Mouse (Mus musculus) adrenal gland, adult 18-20 months (tissue): ENCODE measurements at regions not wholly inside any gene's neighbourhood (a gene's known extent, or its start where the extent isn't known, plus 50 kb on each side); places are given as distances from the start of the nearest gene placed in this dataset.

Experiments
- DNase-seq, 2 experiments: peaks; one replicate each; pipeline ENCODE4 v3.0.0; 2021 to 2022; ENCODE audit warnings: low spot score in 2 of 2

- DNase-seq = no peak
These were observed 1700.9 kb upstream of the Sel1l start for GRCm38 (mm10) chr12:93549900-93550299.

GRCm38 (mm10) chr12:93523465-93523864 lies 1674.5 kb upstream of the Sel1l start:
- DNase-seq = no peak

DNA sequence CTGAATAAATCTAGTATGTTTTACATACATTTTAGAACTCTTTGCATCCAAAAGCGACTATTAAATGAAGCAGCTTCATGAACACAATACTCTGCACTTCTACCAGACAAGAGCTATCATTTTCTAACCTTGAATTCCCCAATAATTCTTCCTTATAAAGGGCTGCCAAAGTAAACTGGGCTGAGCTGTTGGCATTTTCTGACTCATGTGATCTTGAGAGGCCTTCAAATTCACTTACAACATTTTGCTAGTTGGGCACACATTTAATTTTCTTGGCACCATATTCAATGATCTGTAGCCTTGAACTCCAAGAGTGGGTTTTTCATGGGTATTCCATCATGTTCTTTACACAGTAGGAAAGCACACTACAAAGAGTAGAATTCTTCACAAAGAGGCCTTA lies 1637.4 kb upstream of the Sel1l start:
- DNase-seq = no peak

- DNase-seq = no peak
These were observed 1613.1 kb upstream of the Sel1l start for GRCm38 (mm10) chr12:93462106-93462505.

- DNase-seq = no peak
These were observed 1600.5 kb upstream of the Sel1l start for GRCm38 (mm10) chr12:93449436-93449835.

- no peak for DNase-seq
These were observed 1580.3 kb upstream of the Sel1l start for GRCm38 (mm10) chr12:93429218-93429617.

- no peak for DNase-seq
These were observed 1579.0 kb upstream of the Sel1l start for GRCm38 (mm10) chr12:93427988-93428387.

GRCm38 (mm10) chr12:93416381-93416780 lies 1567.4 kb upstream of the Sel1l start:
- no peak for DNase-seq

DNA sequence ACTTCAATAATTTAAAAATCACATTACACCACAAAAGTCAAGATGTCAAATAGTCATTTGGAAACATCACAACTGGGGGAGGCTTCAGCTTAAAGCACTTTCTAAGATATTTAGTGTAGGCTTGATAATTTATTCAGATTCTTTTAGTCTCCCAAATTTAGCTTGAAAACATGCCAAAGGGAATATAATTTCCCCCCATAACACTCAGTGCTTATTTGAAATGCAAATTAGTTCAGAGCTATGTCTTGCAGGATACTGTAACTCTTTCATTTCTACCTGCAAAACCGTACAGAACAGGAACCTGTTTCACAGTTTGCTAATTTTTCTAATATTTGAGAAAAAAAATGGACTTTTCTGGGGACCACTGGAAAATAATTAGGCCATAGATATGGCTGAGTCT lies 1566.8 kb upstream of the Sel1l start:
- DNase-seq = no peak

- DNase-seq = no peak
These were observed 1536.6 kb upstream of the Sel1l start for GRCm38 (mm10) chr12:93385578-93385977.

- no peak for DNase-seq
These were observed 1494.0 kb upstream of the Sel1l start for GRCm38 (mm10) chr12:93342933-93343332.

GRCm38 (mm10) chr12:93342525-93342924 lies 1493.6 kb upstream of the Sel1l start:
- DNase-seq = no peak

DNA sequence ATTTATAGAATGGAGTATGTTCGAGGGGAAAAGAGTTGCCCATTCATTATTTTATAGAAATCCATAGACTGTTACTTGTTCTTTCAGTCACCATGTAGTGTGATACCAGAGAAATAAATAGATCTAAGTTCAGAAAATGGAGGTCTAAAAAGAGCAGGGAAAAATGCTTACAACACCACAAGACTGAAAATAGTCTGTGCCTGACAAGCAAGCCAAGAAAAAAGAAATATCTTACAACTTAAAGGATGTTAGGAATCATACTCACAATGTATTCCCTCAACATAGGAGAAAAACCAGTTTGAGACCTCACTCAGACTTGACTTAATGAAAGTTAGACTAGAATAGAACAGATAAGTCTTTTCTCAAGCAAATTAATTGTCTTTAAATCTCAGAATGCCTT lies 1486.6 kb upstream of the Sel1l start:
- DNase-seq = no peak

GRCm38 (mm10) chr12:93312214-93312613 lies 1463.3 kb upstream of the Sel1l start:
- no peak for DNase-seq

GRCm38 (mm10) chr12:93281816-93282215 lies 1432.9 kb upstream of the Sel1l start:
- DNase-seq = no peak

- no peak for DNase-seq
These were observed 1424.7 kb upstream of the Sel1l start for GRCm38 (mm10) chr12:93273652-93274051.

DNA sequence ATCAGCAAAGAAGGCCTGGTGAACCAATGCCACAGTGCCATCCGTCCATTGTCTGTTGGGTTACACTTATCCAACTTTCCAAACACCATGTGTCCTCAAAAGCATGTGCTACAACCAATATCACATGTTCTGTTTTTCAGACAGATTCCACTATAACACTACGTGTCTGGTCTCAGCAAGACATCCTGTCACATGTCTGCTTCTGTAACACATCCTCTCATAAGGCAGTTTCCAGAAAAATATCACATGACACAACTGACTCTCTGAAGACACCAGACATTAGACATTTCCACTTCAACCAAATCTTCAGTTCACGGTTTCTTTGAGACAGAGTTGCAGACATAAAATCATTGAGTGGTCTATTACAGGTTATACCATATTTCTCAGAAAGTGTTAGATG lies 1381.3 kb upstream of the Sel1l start:
- DNase-seq = no peak

GRCm38 (mm10) chr12:93226826-93227225 lies 1377.9 kb upstream of the Sel1l start:
- DNase-seq = no peak

DNA sequence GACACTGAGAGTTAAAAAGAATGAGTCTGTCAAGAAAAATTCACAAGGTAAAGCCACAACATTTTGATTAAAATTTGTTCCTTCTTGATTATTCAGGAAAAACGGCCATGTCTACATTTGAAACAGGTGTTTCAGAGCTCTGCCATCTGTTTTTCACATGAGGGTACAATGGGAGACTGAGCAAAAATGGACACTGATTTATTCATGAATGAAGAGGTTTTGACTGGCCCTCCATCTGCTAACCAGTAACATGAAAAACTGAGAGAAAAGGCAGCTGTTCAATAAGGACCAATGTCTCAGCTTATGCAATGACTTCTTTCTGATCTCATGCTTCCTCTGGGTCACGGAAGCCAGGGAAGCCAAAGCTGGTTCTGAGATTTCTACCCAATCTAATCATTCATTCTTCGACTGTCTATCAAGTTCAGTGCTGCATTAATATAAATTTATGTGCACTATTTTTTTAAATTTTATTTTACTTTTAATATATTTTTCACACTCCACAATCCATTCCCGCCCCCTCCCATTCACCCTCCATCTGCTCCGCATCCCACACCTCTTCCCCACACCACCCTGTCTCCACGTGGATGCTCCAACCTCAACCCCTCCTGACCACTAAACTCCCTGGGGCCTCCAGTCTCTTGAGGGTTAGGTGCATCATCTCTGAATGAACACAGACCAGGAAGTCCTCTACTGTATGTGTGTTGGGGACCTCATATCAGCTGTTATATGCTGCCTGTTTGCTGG lies 1372.4 kb upstream of the Sel1l start:
- DNase-seq = no peak

DNA sequence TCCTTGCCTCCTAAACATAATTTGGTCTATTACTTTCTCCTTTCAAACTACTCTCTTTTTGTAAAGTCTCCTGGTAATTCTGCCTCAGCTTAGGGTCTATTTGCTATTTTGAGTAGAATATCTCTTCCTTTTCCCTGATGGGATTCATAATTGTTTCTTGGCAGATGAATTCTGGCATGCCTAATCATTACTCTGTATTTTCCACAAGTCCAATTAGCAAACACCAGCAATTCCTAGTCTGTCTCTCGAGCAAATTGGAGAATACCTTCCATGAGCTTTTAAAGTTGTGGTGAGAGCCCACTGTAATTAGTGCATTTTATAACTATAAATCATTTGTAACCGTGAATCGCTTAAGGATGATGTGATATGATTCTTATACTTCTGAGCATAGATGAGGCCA lies 1358.6 kb upstream of the Sel1l start:
- DNase-seq = no peak

- DNase-seq = no peak
These were observed 1340.0 kb upstream of the Sel1l start for GRCm38 (mm10) chr12:93188940-93189339.

DNA sequence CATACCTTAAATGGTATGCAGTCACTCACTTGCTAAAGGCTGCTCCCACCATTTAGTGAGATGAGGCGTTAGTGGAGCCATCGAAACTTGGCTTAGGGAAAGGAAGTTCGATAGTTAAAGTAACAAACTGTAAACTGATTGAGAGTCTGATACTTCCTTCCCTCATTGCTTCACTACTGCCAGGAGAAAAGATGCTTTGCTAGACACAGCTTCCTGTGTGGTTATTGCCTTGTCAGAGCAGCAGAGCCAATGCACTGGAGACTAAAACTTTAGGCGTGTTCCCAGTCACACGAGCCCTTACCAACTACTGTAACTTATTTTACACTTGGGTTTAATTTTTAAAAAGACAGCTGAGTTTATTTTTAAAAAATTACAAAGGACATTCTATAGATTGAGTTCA lies 1324.8 kb upstream of the Sel1l start:
- DNase-seq = no peak

DNA sequence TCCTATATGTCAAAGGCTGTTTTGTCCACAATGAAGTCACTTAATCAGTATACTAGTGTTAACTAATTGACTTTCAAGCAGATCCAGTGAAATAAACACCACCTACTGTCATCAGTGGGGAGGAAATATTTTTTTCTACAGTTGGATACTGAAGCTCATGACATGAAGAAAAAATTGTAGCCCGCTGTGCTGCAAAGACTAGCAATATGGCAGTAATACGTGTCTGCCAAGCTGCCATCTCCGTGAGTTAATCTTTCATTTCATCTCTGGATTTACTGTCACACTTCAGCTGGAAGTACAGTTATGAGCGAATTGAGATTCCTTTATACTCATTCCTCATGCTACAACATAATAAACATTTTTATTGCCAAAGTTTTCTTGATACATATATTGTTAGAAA lies 1311.3 kb upstream of the Sel1l start:
- no peak for DNase-seq
